Mouse (Mus musculus) layer of hippocampus, adult 18-20 months (tissue): ENCODE data around the gene Nek1. TPM values are rescaled to one million over a fixed set of nuclear protein-coding genes. Genes with fewer than 3 reads are reported as not detected.
"Not testable (repeated sequence)": the region's sequence is repeated elsewhere in the genome, so short reads cannot be mapped to it uniquely, and the experiment has no call there.

Experiments used
- DNase-seq, 2 experiments: peaks; one replicate each; pipeline ENCODE4 v3.0.0; 2022; ENCODE audit warnings: low spot score in 2 of 2
- total RNA-seq, 2 experiments: library from RNA; stranded (reverse); gene quantifications; 2 replicates each; pipeline ENCODE4 v1.2.3; 2021

The Nek1 gene
- total RNA-seq, 2 experiments from 2014 or later = 25.5 to 26.1 TPM

DNA sequence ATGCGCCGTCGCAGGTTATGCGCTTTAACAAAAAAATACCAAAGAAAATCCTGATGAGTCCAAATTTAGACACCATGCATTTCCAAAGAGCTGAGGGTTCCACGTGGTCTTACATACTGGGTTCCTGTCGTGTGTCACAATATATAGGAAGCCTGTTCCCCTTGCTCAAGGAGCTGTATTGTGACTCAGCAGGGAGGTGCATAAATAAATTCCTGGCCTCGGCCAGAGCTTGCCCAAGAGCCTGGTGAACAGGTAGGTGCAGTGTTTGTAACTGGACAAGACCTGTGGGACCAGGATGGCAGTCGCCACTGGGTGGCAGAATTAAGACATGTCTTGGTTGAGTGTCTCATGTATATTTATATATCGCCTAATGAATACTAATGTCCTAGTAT, 9.3 kb upstream of the Nek1 start:
- DNase-seq = peak; percentile 35 to 75

- DNase-seq = not testable (repeated sequence)
Measured at GRCm38 (mm10) chr8:60984260-60985010, 8.6 kb upstream of the Nek1 start.

- DNase-seq = peak in 1 of 2 experiments; percentile 70
Measured at GRCm38 (mm10) chr8:60992561-60992909, 460 bp upstream of the Nek1 start.

GRCm38 (mm10) chr8:60993639-60993986, 618 bp downstream of the Nek1 start:
- DNase-seq = no peak

- no peak for DNase-seq
Measured at GRCm38 (mm10) chr8:60996468-60996867, 3.5 kb downstream of the Nek1 start.

DNA sequence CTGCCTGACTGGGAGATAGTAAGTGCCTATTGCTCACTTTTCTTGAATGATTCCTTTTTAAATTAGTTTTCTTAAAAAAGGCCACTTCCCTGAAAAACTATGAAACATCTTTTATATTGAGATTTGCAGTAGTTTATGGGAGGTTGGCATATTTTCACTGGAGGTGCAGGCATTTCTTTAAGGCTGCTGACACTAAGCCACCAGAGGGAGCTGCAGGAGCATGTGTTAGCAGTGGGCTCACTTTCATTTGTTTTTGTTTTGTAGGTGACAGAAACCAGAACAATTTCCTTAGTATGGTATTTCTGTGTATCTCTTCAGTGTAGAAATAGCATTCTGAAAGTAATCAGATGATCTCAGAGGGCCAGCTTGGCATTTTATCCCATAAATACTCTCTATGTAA, 49.0 kb downstream of the Nek1 start:
- peak; percentile 16 to 81 for DNase-seq

GRCm38 (mm10) chr8:61043874-61044273, 50.9 kb downstream of the Nek1 start:
- no peak for DNase-seq

DNA sequence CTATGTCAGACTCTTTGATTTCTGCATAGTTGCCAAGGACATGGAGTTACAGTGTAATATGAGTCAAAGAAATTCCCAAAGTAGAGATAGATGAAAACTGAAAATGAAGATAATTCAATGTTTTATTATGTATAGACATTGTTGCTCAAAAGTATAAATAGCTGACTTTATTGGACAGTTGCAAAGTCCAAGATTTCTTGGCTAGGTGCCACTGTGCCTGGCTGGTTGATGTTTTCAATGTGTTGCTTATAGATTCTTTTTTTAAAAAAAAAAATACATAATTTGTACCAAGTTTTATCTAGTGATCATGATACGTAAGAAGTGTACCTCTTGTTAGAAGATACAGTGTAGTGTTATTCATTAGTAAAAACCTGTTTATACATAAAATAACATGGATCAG, 53.8 kb downstream of the Nek1 start:
- DNase-seq = no peak

- no peak for DNase-seq
Measured at GRCm38 (mm10) chr8:61053017-61053416, 60.0 kb downstream of the Nek1 start.

DNA sequence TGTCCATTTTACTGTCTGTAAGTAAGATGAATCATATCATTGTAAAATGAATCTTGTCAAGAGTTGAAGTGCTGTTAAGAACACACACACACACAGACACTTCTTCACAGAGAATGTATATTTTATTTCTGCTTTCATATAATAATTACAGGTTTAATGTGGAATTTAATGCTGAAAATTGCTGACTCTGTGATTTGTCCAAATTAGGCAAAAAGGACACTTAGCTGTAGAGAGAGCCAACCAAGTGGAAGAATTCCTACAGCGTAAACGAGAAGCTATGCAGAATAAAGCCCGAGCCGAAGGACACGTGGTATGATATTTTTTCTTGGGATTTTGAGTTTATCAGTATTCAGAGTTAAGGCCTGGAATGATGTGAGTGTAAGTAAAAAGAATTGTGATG, 61.3 kb downstream of the Nek1 start:
- no peak for DNase-seq

GRCm38 (mm10) chr8:61056997-61057396, 64.0 kb downstream of the Nek1 start:
- no peak for DNase-seq

- DNase-seq = no peak
Measured at GRCm38 (mm10) chr8:61059143-61059542, 66.1 kb downstream of the Nek1 start.

GRCm38 (mm10) chr8:61060412-61060811, 67.4 kb downstream of the Nek1 start:
- no peak for DNase-seq

DNA sequence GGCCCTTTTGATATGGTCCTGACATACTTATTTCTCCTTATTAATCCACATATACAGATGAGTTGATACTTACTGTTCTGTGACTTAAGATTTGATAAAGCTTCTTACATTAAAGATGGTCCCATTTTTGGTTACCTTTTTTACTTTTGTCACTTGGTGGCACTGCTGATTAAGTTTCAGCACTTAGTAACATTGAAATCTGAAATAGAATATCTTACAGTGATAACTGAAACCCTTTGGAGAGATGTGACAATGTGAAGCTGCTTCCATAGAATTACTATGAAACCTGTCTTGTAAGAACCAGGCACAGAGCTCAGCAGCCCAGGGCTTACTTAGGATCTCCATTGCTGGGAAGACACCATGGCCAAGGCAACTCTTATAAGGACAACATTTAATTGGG, 82.1 kb downstream of the Nek1 start:
- peak in 1 of 2 experiments; percentile 30 for DNase-seq

- no peak for DNase-seq
Measured at GRCm38 (mm10) chr8:61110496-61110895, 117.5 kb downstream of the Nek1 start.

- no peak for DNase-seq
Measured at GRCm38 (mm10) chr8:61111940-61112339, 118.9 kb downstream of the Nek1 start.

DNA sequence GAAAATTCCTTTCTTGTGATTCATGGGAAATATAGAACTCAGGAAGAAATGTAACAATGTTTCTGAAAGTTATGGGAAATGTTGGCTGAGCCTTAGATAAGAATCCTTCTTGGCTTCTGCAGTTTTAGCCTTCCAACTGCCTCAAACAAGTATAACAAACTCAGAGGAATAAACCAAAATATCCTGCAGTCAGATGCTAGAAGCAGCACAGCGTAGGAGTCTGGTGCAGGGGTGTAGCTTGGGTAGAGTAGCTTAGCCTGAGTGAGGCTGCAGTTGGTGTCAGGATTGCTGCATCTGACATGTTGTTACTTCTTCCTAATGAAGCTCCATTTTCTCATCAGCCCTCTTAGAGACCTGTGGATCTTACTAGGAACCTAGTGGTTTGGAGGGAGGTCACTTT, 128.6 kb downstream of the Nek1 start:
- DNase-seq = peak in 1 of 2 experiments; percentile 38

DNA sequence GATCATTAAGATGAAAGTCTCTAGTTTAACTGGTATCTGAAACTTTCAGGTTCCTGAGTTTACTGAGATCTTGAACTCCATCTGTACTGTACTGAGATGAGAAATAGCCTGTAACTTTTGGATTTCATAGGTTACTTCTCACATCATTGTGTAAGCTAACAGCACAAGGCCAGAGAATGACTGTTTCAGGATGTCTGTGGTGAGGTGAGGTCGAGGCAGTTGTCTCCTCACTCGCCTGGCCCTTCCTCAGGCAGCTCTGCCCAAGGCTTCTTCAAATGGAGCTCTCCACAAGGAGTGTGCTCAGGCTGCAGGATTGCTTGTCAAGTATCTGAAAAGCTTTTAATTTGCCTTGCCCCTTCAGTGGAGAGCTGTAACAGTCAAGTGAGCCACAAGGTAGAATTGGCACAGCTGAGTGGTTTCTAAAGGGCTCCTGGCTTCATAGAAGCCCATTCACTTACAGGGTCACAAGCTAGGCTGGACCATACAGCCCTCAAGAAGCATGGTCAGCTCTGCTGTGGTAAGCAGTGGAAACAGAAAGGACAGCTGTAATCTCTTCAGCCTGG, 134.4 kb downstream of the Nek1 start:
- DNase-seq = no peak

- DNase-seq = no peak
Measured at GRCm38 (mm10) chr8:61132561-61133134, 139.7 kb downstream of the Nek1 start.

GRCm38 (mm10) chr8:61141869-61142268, 148.9 kb downstream of the Nek1 start:
- DNase-seq = no peak

GRCm38 (mm10) chr8:61142302-61142701, 149.3 kb downstream of the Nek1 start:
- no peak for DNase-seq

DNA sequence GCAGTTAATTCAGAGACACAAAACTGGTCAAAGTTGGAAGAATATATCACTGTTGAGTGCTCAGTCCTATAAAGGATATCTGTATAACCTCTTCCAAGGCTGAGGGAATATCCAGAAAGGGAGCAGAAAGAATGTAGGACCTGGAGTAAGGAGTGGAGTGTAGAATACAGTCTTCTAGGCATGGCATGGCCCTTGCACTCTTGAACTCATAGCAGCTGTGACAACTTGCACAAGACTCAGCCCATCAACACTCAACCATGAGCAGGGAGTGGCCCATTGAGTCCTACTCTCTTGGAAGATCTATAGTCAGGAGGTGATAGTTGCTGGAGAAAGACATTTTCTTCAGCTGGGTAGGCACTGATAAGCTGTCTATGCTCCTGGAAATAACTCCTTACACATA, 149.8 kb downstream of the Nek1 start:
- DNase-seq = no peak

DNA sequence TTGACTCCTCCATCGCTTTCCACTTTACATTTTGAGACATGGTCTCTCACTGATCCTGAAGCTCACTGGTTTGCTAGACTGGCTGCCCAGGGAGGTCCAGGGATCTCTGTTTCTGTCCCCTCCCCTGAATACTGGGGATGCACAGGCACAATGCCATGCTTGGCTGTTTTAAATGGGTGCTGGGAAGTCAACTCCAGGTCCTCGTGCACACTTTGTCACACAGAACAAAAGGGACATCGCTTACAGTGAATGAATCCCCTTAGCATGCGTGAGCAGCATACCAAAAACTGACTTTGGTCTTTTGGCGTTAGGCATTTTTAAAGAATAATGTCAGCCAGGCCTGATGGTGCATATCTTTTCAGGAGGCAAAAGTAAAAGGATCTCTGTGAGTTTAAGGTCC, 155.7 kb downstream of the Nek1 start:
- no peak for DNase-seq
